Mouse (Mus musculus): Measurements from ENCODE around the gene Cog4. TPM values are rescaled to one million over a fixed set of nuclear protein-coding genes. Genes with fewer than 3 reads are reported as not detected.

Gene Cog4
- total and polyA plus RNA-seq, 3 experiments = 24.9 to 35.2 (median 27.5) TPM

Other genes starting within 250 kb of the Cog4 start
- 28.2 and 33.8 TPM in 2 replicates for gene Vac14, start 228.0 kb upstream of the Cog4 start, total RNA-seq (2012; rRNA removed)
- 20.0 and 20.9 TPM in 2 replicates for gene Vac14, start 228.0 kb upstream of the Cog4 start, total RNA-seq (2014; rRNA removed)
- gene Vac14, start 228.0 kb upstream of the Cog4 start, polyA plus RNA-seq (2012; ENCODE audit: insufficient read length, low read depth) = 69.2 and 73.8 TPM in 2 replicates
- gene Mtss1l, start 125.1 kb upstream of the Cog4 start, total RNA-seq (2012; rRNA removed) = 0.42 and 0.64 TPM in 2 replicates
- not detected in 2 replicates for gene Mtss1l, start 125.1 kb upstream of the Cog4 start, total RNA-seq (2014; rRNA removed)
- 0.66 and 0.79 TPM in 2 replicates for gene Mtss1l, start 125.1 kb upstream of the Cog4 start, polyA plus RNA-seq (2012; ENCODE audit: insufficient read length, low read depth)
- gene Il34, start 40.7 kb upstream of the Cog4 start, total RNA-seq (2012; rRNA removed) = 0.21 TPM in 1 of 2 replicates, not detected in the other
- not detected in 2 replicates for gene Il34, start 40.7 kb upstream of the Cog4 start, total RNA-seq (2014; rRNA removed)
- gene Il34, start 40.7 kb upstream of the Cog4 start, polyA plus RNA-seq (2012; ENCODE audit: insufficient read length, low read depth) = not detected in 2 replicates
- 136 and 163 TPM in 2 replicates for gene Sf3b3, start 187 bp downstream of the Cog4 start, total RNA-seq (2012; rRNA removed)
- 137 and 139 TPM in 2 replicates for gene Sf3b3, start 187 bp downstream of the Cog4 start, total RNA-seq (2014; rRNA removed)
- gene Sf3b3, start 187 bp downstream of the Cog4 start, polyA plus RNA-seq (2012; ENCODE audit: insufficient read length, low read depth) = 206 and 213 TPM in 2 replicates
- gene Fuk, start 55.9 kb downstream of the Cog4 start, total RNA-seq (2012; rRNA removed) = 14.3 and 14.4 TPM in 2 replicates
- 6.6 and 6.8 TPM in 2 replicates for gene Fuk, start 55.9 kb downstream of the Cog4 start, total RNA-seq (2014; rRNA removed)
- gene Fuk, start 55.9 kb downstream of the Cog4 start, polyA plus RNA-seq (2012; ENCODE audit: insufficient read length, low read depth) = 6.4 and 7.0 TPM in 2 replicates
- 14.6 and 16.9 TPM in 2 replicates for gene St3gal2, start 73.3 kb downstream of the Cog4 start, total RNA-seq (2012; rRNA removed)
- gene St3gal2, start 73.3 kb downstream of the Cog4 start, total RNA-seq (2014; rRNA removed) = 16.4 and 17.0 TPM in 2 replicates
- 41.4 and 44.5 TPM in 2 replicates for gene St3gal2, start 73.3 kb downstream of the Cog4 start, polyA plus RNA-seq (2012; ENCODE audit: insufficient read length, low read depth)
- 28.8 and 36.4 TPM in 2 replicates for gene Ddx19a, start 151.2 kb downstream of the Cog4 start, total RNA-seq (2012; rRNA removed)
- 19.0 and 23.1 TPM in 2 replicates for gene Ddx19a, start 151.2 kb downstream of the Cog4 start, total RNA-seq (2014; rRNA removed)
- gene Ddx19a, start 151.2 kb downstream of the Cog4 start, polyA plus RNA-seq (2012; ENCODE audit: insufficient read length, low read depth) = 96.5 and 107 TPM in 2 replicates
- gene Ddx19b, start 185.2 kb downstream of the Cog4 start, total RNA-seq (2012; rRNA removed) = 12.6 and 13.0 TPM in 2 replicates
- 14.4 and 14.9 TPM in 2 replicates for gene Ddx19b, start 185.2 kb downstream of the Cog4 start, total RNA-seq (2014; rRNA removed)
- gene Ddx19b, start 185.2 kb downstream of the Cog4 start, polyA plus RNA-seq (2012; ENCODE audit: insufficient read length, low read depth) = 13.5 and 14.1 TPM in 2 replicates
- 125 and 130 TPM in 2 replicates for gene Aars, start 186.5 kb downstream of the Cog4 start, total RNA-seq (2012; rRNA removed)
- gene Aars, start 186.5 kb downstream of the Cog4 start, total RNA-seq (2014; rRNA removed) = 72.6 and 81.9 TPM in 2 replicates
- 142 and 171 TPM in 2 replicates for gene Aars, start 186.5 kb downstream of the Cog4 start, polyA plus RNA-seq (2012; ENCODE audit: insufficient read length, low read depth)
- 3.9 and 23.5 TPM in 2 replicates for gene Exosc6, start 209.7 kb downstream of the Cog4 start, total RNA-seq (2012; rRNA removed)
- gene Exosc6, start 209.7 kb downstream of the Cog4 start, total RNA-seq (2014; rRNA removed) = 20.3 and 24.3 TPM in 2 replicates
- gene Exosc6, start 209.7 kb downstream of the Cog4 start, polyA plus RNA-seq (2012; ENCODE audit: insufficient read length, low read depth) = 3.2 and 3.9 TPM in 2 replicates
- gene Clec18a, start 245.8 kb downstream of the Cog4 start, total RNA-seq (2012; rRNA removed) = not detected in 2 replicates
- gene Clec18a, start 245.8 kb downstream of the Cog4 start, total RNA-seq (2014; rRNA removed) = not detected in 2 replicates
- gene Clec18a, start 245.8 kb downstream of the Cog4 start, polyA plus RNA-seq (2012; ENCODE audit: insufficient read length, low read depth) = not detected in 2 replicates
- 11.0 and 11.6 TPM in 2 replicates for gene Pdpr, start 248.0 kb downstream of the Cog4 start, total RNA-seq (2012; rRNA removed)
- gene Pdpr, start 248.0 kb downstream of the Cog4 start, total RNA-seq (2014; rRNA removed) = 8.0 and 8.3 TPM in 2 replicates
- 7.6 and 8.3 TPM in 2 replicates for gene Pdpr, start 248.0 kb downstream of the Cog4 start, polyA plus RNA-seq (2012; ENCODE audit: insufficient read length, low read depth)